Mouse (Mus musculus) CH12.LX (cell line): ENCODE data around the gene Spata21.

Experiments
- CHD1 ChIP-seq: IDR thresholded peaks from 2 replicates; pipeline ENCODE4 v1.6.1; 2012; ENCODE audit warnings: low read depth, low read length, improper control_type of control experiment, inconsistent platforms
- EP300 ChIP-seq: IDR thresholded peaks from 2 replicates; pipeline ENCODE4 v1.6.1; 2011; ENCODE audit warnings: low read length, improper control_type of control experiment
- PAX5 ChIP-seq: IDR thresholded peaks from 2 replicates; pipeline ENCODE4 v1.6.1; 2012; ENCODE audit warnings: low read length, inconsistent platforms, mixed read lengths
- POLR2A ChIP-seq: IDR thresholded peaks from 2 replicates; pipeline ENCODE4 v1.6.1; 2011; ENCODE audit warnings: low read depth, mild to moderate bottlenecking, improper control_type of control experiment, low read length
- USF1 ChIP-seq: IDR thresholded peaks from 2 replicates; pipeline ENCODE4 v1.6.1; 2014; ENCODE audit warnings: low read depth, mild to moderate bottlenecking, inconsistent platforms, low read length, improper control_type of control experiment

DNA sequence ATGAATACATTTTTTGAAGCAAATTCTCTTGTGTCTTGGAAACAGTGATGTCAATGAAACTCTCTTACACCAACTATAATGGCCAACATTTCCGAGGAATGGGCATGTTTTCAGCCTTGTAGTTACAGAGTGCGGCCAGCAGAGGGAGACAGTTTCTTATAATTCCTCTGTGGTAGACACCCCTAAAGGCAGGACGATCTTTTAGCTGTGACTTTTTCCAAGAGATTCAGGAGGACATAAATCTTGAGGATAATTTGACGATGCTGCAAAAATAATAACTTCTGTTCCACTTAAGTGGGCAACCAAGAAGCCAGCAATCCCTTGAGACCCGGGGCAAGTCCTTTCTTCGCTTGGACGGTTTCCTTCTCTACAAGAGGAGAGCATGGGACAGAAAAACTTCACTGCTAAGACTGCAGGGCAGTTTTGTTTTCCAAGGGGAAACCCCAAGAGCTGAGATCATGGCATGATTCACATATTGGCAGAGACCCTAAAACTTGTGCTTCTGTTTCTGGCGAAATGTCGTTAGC is 54.2 kb downstream of the Spata21 start:
- TF ChIP-seq CHD1, result peak; percentile 83; the same call in 1 of the 2 replicates
- peak; percentile 68 for TF ChIP-seq EP300
- TF ChIP-seq POLR2A, result 0 out of 2 replicates have a peak, but pooled peaks have one; percentile 20
- TF ChIP-seq PAX5, result no peak
- no peak for TF ChIP-seq USF1
